Mouse (Mus musculus): Measurements from ENCODE around the gene Clptm1.

Gene Clptm1

GRCm38 (mm10) chr7:19664455-19664954, 328 bp downstream of the Clptm1 start:
- no peak for DNase-seq (ENCODE audit: extremely low spot score)

- DNase-seq (ENCODE audit: extremely low spot score) = no peak
Measured at GRCm38 (mm10) chr7:19663940-19664339, 893 bp downstream of the Clptm1 start.

GRCm38 (mm10) chr7:19652614-19653013, 12.2 kb downstream of the Clptm1 start:
- no peak for DNase-seq (ENCODE audit: extremely low spot score)

- no peak for DNase-seq (ENCODE audit: extremely low spot score)
Measured at GRCm38 (mm10) chr7:19651063-19651786, 13.6 kb downstream of the Clptm1 start.

GRCm38 (mm10) chr7:19641223-19641622, 23.6 kb downstream of the Clptm1 start:
- DNase-seq (ENCODE audit: extremely low spot score) = no peak

GRCm38 (mm10) chr7:19635074-19635827, 29.6 kb downstream of the Clptm1 start:
- no peak for DNase-seq (ENCODE audit: extremely low spot score)

GRCm38 (mm10) chr7:19634591-19634990, 30.2 kb downstream of the Clptm1 start:
- no peak for DNase-seq (ENCODE audit: extremely low spot score)

- no peak for DNase-seq (ENCODE audit: extremely low spot score)
Measured at GRCm38 (mm10) chr7:19633855-19634254, 31.0 kb downstream of the Clptm1 start.

- no peak for DNase-seq (ENCODE audit: extremely low spot score)
Measured at GRCm38 (mm10) chr7:19633197-19633596, 31.6 kb downstream of the Clptm1 start.

GRCm38 (mm10) chr7:19632720-19633119, 32.1 kb downstream of the Clptm1 start:
- DNase-seq (ENCODE audit: extremely low spot score) = no peak

- DNase-seq (ENCODE audit: extremely low spot score) = no peak
Measured at GRCm38 (mm10) chr7:19632275-19632674, 32.6 kb downstream of the Clptm1 start.

- DNase-seq (ENCODE audit: extremely low spot score) = peak; percentile 93
Measured at GRCm38 (mm10) chr7:19629361-19629734, 35.5 kb downstream of the Clptm1 start, which contains the start of gene Relb. Gene Relb (minus strand): TSS chr7:19629438.

- DNase-seq (ENCODE audit: extremely low spot score) = peak; percentile 97
Measured at GRCm38 (mm10) chr7:19628536-19629360, 36.1 kb downstream of the Clptm1 start.

GRCm38 (mm10) chr7:19628192-19628535, 36.7 kb downstream of the Clptm1 start:
- no peak for DNase-seq (ENCODE audit: extremely low spot score)

GRCm38 (mm10) chr7:19627721-19628120, 37.1 kb downstream of the Clptm1 start:
- no peak for DNase-seq (ENCODE audit: extremely low spot score)

GRCm38 (mm10) chr7:19623433-19623832, 41.4 kb downstream of the Clptm1 start:
- no peak for DNase-seq (ENCODE audit: extremely low spot score)

GRCm38 (mm10) chr7:19622241-19622640, 42.6 kb downstream of the Clptm1 start:
- DNase-seq (ENCODE audit: extremely low spot score) = no peak

GRCm38 (mm10) chr7:19620811-19621210, 44.0 kb downstream of the Clptm1 start:
- no peak for DNase-seq (ENCODE audit: extremely low spot score)

GRCm38 (mm10) chr7:19619004-19619801, 45.6 kb downstream of the Clptm1 start:
- peak; percentile 82 for DNase-seq (ENCODE audit: extremely low spot score)

- DNase-seq (ENCODE audit: extremely low spot score) = no peak
Measured at GRCm38 (mm10) chr7:19615036-19615577, 49.7 kb downstream of the Clptm1 start.

GRCm38 (mm10) chr7:19610969-19611368, 53.9 kb downstream of the Clptm1 start:
- no peak for DNase-seq (ENCODE audit: extremely low spot score)

Measured in embryo, embryonic 9.5 days (tissue).